Mouse (Mus musculus) cerebellum, adult 2 months (tissue): ENCODE measurements around the gene Prkaa2.

ENCODE experiments used
- CTCF ChIP-seq: fragments of 200-500 bp; IDR thresholded peaks from 2 replicates; pipeline ENCODE4 v1.5.1; 2011; ENCODE audit warnings: low read depth, mild to moderate bottlenecking, control low read depth, low read length, moderate library complexity, borderline replicate concordance; ENCODE audit not compliant: insufficient read depth
- POLR2A ChIP-seq: fragments of 200-500 bp; IDR thresholded peaks from 2 replicates; pipeline ENCODE4 v1.6.1; 2011; ENCODE audit warnings: low read length, control low read depth, borderline replicate concordance; ENCODE audit not compliant: insufficient read depth

GRCm38 (mm10) chr4:105098660-105099059, 11.0 kb downstream of the Prkaa2 start:
- TF ChIP-seq CTCF (no peak), POLR2A (no peak)
